Mouse (Mus musculus) G1E-ER4 (cell line): Measurements from ENCODE around the gene Mycn. TPM values are rescaled to one million over a fixed set of nuclear protein-coding genes. Genes with fewer than 3 reads are reported as not detected.

Experiments
- GATA1 ChIP-seq: IDR thresholded peaks from one replicate; pipeline ENCODE4 v1.8.0; 2012; ENCODE audit warnings: low read length, inconsistent platforms
- polyA plus RNA-seq: library from polyadenylated mRNA; stranded (reverse); fragments of >175 nt; gene quantifications from 2 replicates; pipeline ENCODE4 v1.2.3, GENCODE M21; 2012

Gene Mycn
- polyA plus RNA-seq, 1 experiment: not detected

DNA sequence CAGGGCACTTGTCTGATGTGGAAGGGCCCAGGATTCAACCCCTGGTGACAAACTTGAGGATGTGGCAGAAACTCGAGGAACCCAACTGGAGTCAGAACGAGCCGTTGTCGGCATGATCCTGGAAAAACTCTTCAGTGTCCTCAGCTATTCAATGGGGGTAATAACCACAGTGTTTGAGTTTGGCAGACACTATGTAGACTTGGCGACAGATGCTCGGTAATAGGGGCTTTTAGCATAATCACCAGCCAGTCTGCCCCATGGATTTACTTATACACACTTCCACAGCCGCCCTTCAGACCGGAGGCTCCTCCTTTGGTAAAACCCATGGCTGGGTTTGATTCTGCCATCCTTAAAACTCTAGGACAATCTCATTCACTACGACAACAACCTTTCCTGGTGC is 4.0 kb downstream of the Mycn start:
- no peak for TF ChIP-seq GATA1

GRCm38 (mm10) chr12:12937088-12937487 is 4.6 kb downstream of the Mycn start:
- no peak for TF ChIP-seq GATA1

DNA sequence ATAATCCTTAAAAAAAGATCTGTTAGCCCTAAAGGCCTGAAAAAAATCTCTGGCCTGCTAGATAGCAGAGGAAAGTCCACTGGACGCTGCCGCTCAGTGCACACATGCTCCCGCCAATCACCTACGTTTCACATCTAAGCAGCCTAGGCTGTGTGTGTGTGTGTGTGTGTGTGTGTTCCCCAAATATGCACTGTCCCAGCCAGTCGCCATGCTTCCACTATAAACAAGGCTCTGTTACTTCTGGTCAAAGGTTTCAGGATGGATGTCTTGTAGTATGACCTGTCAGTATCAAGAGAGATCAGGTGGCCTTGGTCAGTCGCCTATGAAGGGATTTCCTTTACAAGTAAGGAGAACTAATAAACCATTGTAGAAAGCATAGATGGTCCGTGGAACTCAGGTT is 9.5 kb downstream of the Mycn start:
- no peak for TF ChIP-seq GATA1

- TF ChIP-seq GATA1: no peak
Observed at GRCm38 (mm10) chr12:12928239-12928638, 13.5 kb downstream of the Mycn start.

- TF ChIP-seq GATA1: no peak
Observed at GRCm38 (mm10) chr12:12926975-12927527, 14.7 kb downstream of the Mycn start.

DNA sequence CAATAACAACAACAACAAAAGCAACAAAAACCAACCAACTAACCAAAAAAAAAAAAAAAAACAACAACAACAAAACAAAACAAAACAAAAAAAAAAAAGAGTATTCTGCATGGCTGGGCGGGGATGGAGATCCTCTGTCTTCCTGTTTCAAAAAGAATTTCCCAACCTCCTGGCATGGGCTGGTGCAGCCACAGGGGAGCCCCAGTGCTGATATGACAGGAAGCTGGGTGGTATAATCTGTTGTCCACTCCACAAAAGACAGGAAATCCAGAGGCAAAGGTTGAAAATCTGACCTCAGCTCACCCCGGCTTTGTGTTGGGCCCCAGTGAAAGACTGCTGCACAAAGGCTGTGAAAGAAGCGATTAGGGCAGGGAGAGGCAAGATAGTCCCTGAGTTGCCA is 17.3 kb downstream of the Mycn start:
- no peak for TF ChIP-seq GATA1

GRCm38 (mm10) chr12:12920166-12921157 is 21.3 kb downstream of the Mycn start:
- TF ChIP-seq GATA1: no peak

DNA sequence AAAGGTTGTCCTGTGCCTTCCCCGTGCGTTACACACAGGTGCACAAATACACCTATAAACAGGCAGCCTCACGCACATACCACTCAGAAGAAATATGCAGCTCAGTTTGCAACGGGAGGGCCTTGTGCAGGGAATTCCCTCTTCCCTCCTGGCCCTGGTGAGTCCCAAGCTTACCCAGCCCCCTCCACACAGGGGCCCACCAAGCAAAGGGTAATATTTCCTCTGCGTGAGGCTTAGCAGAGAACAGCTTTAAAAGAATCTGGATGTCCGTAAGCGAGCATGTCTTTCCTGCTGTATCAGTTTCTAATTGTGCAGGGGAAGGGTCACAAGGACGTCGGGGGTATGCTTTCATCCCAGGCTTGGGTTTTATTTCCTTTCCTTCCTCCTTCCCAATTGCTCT is 25.4 kb downstream of the Mycn start:
- no peak for TF ChIP-seq GATA1

DNA sequence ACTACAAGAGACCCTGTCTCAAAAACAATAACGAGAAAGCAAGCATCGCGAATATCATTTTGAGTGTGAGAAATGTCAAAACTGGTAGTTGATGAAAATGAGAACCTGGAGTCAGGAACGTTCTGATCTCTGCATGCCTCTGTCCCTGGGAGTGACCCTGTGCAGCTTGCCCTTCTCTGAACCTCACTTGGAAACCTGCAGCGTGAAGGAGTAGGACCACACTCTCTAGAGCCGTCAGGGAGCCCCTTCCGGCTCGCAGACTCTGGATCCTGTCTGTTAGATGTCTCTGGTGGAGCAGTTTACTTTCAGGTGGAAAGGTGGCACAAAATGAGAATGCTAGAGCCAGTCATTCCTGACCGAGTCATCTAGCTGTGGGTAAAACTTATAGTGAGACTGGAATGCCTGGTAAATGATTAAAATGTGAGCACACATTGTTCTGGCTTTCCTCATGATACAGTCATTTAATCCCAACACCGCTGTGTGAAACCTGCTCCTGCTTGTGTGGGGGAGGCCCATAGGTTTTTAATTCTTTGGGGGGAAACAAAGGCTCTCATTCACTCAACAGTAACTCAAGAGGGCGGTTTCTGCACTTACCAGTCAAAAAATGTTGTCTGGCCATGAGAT is 31.2 kb downstream of the Mycn start:
- no peak for TF ChIP-seq GATA1

GRCm38 (mm10) chr12:12909631-12910277 is 32.0 kb downstream of the Mycn start:
- TF ChIP-seq GATA1: no peak

GRCm38 (mm10) chr12:12906771-12907170 is 34.9 kb downstream of the Mycn start:
- TF ChIP-seq GATA1: no peak

- TF ChIP-seq GATA1: no peak
Observed at GRCm38 (mm10) chr12:12906321-12906720, 35.4 kb downstream of the Mycn start.

- TF ChIP-seq GATA1: no peak
Observed at GRCm38 (mm10) chr12:12905117-12905516, 36.6 kb downstream of the Mycn start.

- no peak for TF ChIP-seq GATA1
Observed at GRCm38 (mm10) chr12:12904512-12904953, 37.2 kb downstream of the Mycn start.

GRCm38 (mm10) chr12:12904086-12904485 is 37.6 kb downstream of the Mycn start:
- no peak for TF ChIP-seq GATA1

DNA sequence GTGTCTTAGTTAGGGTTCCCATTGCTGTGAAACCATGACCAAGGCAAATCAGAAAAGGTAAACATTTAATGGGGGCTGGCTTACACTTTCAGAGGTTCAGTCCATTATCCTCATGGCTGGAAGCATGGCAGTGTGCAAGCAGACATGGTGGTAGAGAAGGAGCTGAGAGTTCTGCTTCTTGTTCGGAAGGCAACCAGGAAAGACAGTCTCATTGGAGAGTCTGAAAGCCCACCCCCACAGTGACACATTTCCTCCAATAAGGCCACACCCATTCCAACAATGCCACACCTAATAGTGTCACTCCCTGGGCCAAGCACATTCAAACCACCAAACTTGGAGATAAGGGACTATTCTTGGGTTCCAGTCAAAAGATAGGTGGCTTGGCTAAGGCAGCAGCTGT is 39.3 kb downstream of the Mycn start:
- no peak for TF ChIP-seq GATA1
